Mouse (Mus musculus) B cell, adult (primary cell): ENCODE measurements around the gene Txndc15. TPM values are rescaled to one million over a fixed set of nuclear protein-coding genes. Genes with fewer than 3 reads are reported as not detected.

Experiments
- total RNA-seq: library from RNA; stranded (reverse); gene quantifications from 4 replicates; pipeline ENCODE4 v1.2.4, GENCODE M21; 2023; ENCODE audit not compliant: inconsistent age

The Txndc15 gene
- 12.4 to 14.4 TPM (median 13.3 TPM) in 4 replicates for total RNA-seq

DNA sequence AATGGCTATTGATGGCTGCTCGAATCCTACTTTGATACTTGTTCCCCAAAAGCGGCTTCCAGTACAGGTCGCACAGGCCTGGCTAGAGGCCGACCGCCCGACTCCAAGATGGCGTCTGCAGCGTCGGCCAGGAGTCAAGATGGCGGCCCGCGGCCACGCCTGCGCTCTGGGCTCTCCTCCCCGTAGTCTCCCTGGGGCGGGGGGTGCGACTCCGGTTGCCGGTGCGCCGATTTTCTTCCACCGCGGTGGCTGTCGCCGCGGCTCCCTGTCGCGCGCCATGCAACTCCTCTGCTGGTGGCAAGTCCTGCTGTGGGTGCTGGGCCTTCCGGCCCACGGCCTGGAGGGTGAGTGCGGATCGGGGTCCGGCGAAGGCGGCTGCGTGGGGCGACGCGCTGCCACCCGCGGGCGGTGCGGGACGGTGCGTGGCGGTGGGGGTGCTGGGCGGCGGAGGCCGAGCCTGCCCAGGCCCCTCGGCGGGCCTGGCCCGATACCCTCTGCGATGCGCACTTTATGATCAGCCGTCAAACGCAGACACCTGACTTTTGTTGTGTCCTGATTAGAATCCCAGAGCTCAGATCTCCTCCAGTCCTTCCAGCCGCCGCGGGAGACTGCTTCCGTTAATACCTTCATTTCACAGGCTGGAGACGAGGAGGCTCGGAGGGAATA, at the start of gene Txndc15:
Txndc15 (plus strand) TSS at position 150 of the 666 bp plus-strand sequence.

GRCm38 (mm10) chr13:55692535-55693242, 21.8 kb upstream of the Txndc15 start, which contains the start of gene B230219D22Rik:
Gene B230219D22Rik (plus strand): TSS chr13:55693124.

DNA sequence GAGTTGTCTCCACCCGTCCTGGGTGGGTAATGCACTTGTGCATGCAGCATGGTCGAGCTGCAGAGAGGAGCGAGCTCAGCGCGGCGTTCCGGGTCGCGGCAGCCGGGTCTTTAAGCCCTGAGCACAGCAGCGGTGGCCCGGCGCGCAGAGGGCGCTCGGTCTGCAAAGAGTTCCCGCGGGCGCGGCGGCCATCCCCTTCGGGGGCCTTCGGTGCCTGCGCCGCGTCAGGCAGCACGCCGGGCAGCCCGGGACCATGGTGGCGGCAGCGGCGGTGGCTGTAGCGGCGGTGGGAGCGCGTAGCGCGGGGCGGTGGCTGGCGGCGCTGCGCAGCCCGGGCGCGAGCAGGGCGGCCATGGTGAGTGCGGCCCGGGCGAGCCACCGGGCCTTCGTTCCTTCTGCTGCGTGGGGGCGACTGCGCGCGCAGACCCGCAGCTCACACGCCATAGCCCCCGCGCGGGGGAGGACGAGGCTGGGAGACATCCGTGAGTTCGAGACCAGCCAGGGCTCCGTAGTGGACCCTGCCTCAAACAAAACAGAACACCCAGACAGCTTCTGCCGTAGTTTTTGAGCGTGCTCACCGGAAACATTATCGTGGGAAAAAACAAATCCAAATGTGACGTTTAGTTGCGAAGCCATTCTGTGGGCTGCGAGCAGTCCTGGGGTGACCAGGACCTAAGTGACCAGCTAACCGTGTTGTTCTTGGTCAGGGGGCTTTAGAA, 12.8 kb downstream of the Txndc15 start, which contains the start of gene Pcbd2:
Pcbd2 (plus strand) TSS at position 249 of the 719 bp plus-strand sequence.

Other genes starting within 250 kb of the Txndc15 start
- gene Dbn1, start 226.5 kb upstream of the Txndc15 start, total RNA-seq, result 0.29 to 0.61 TPM (median 0.48 TPM) in 3 of 4 replicates, not detected in the other
- gene Pdlim7, start 201.0 kb upstream of the Txndc15 start, total RNA-seq, result 23.1 to 32.2 TPM (median 27.2 TPM) in 4 replicates
- 312 to 332 TPM (median 327 TPM) in 4 replicates for gene Dok3, start 185.4 kb upstream of the Txndc15 start, total RNA-seq
- gene Ddx41, start 178.0 kb upstream of the Txndc15 start, total RNA-seq, result 135 to 156 TPM (median 143 TPM) in 4 replicates
- gene Fam193b, start 143.5 kb upstream of the Txndc15 start, total RNA-seq, result 144 to 171 TPM (median 151 TPM) in 4 replicates
- gene Tmed9, start 140.9 kb upstream of the Txndc15 start, total RNA-seq, result 83.2 to 101 TPM (median 86.8 TPM) in 4 replicates
- gene B4galt7, start 114.8 kb upstream of the Txndc15 start, total RNA-seq, result 22.5 to 24.4 TPM (median 23.2 TPM) in 4 replicates
- 17.3 to 18.7 TPM (median 17.5 TPM) in 4 replicates for gene Caml, start 91.6 kb upstream of the Txndc15 start, total RNA-seq
- 100 to 113 TPM (median 107 TPM) in 4 replicates for gene Ddx46, start 79.6 kb upstream of the Txndc15 start, total RNA-seq
- 20.4 to 23.3 TPM (median 21.8 TPM) in 4 replicates for gene B230219D22Rik, start 21.5 kb upstream of the Txndc15 start, total RNA-seq
- 27.7 to 36.6 TPM (median 31.0 TPM) in 4 replicates for gene Pcbd2, start 12.7 kb downstream of the Txndc15 start, total RNA-seq
- not detected in 4 replicates for gene Catsper3, start 69.9 kb downstream of the Txndc15 start, total RNA-seq
- not detected in 4 replicates for gene Pitx1, start 121.5 kb downstream of the Txndc15 start, total RNA-seq